Mouse (Mus musculus): ENCODE measurements around the gene Cyp2g1. TPM values are rescaled to one million over a fixed set of nuclear protein-coding genes. Genes with fewer than 3 reads are reported as not detected.
"Not testable (repeated sequence)": the region's sequence is repeated elsewhere in the genome, so short reads cannot be mapped to it uniquely, and the experiment has no call there.

The Cyp2g1 gene
- polyA plus RNA-seq, 1 experiment from 2014 or later: 0.84 TPM

DNA sequence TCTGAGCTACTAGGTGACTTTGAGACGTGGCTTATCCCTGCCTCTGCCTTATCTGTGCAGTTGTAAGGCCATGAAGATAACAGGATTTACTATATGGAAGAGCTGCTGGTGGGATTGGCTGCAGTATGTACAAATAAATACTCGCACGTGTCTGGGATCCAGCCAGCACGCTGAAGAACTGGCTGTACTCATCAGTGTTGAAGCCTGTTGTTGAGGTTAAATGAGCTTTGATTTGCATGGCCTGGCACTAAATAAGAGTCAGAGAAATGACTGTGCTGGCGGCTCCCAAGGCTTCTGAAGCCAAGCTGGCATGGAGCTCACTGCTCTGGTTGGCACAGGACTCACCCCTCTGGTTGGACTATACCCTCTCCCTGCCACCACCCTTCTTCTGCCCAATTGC is 25.5 kb upstream of the Cyp2g1 start:
- Histone ChIP-seq H3K4me2 (no peak overlapping the region), H3K27me3 (no peaks in the 10 kb centered on the region), H3K9me3 (no peaks in the 10 kb centered on the region), H3K4me1 (no peaks in the 10 kb centered on the region), H3K27ac (no peak overlapping the region), H3K4me3 (no peak overlapping the region), H3K36me3 (no peaks in the 10 kb centered on the region), H3K9ac (no peak overlapping the region)
- ATAC-seq (ENCODE audit: insufficient number of reproducible peaks, insufficient read depth, low FRiP score, low TSS enrichment, low read depth): no peak
- WGBS: 83% methylated on average over 5 of the region's 5 CpGs

DNA sequence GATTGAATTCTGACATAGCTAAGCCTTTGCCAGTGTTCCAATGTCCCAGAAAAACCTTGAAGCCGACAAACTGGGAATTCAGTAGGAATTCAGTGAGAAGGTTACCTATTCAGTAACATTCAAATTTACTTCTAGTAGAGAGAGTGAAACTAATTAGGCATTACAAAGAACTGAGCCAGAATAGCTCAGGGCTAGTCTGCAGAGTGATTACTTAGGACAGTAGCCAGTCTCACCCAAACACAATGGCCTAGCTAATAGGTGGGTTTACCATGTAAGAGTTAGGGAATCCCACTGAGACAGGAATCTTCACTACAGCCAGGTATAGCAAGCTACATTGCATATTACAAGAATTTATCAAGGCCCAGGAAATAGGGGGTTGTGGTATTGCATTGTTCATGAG is 22.7 kb upstream of the Cyp2g1 start:
- H3K27me3 ChIP-seq; H3K27ac ChIP-seq; H3K9ac ChIP-seq; H3K4me2 ChIP-seq; H3K36me3 ChIP-seq; H3K9me3 ChIP-seq; H3K4me3 ChIP-seq; ATAC-seq (ENCODE audit: insufficient number of reproducible peaks, insufficient read depth, low FRiP score, low TSS enrichment, low read depth); H3K4me1 ChIP-seq: not testable (repeated sequence)
- WGBS: 27% methylated on average over 1 of the region's 1 CpGs

DNA sequence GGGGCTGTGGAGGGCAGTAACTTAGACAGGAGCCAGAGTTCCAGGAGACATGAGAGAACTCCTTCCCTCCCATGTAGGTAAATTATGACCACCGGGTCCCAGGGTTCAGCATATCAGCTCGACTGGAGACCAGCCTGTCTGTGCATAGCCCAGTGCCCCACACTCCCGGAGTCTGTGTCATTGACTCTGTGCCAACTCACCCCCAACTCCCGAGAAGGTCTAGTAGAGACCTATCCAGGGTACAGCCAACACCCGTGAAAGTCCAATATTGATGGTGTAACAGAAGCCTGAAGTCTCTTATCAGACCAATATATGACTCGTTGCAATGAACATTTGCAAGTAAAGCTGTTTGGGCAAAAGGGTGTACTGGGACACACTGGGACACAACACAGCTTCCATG is 18.7 kb upstream of the Cyp2g1 start:
- no peaks in the 10 kb centered on the region for H3K4me1 ChIP-seq
- no peak overlapping the region for H3K9ac ChIP-seq
- H3K4me2 ChIP-seq: no peak overlapping the region
- WGBS: 79% methylated on average over 6 of the region's 6 CpGs
- H3K4me3 ChIP-seq: no peak overlapping the region
- peaks cover 5% of the 10 kb centered on the region; the same call in 1 of the 2 replicates for H3K9me3 ChIP-seq
- ATAC-seq (ENCODE audit: insufficient number of reproducible peaks, insufficient read depth, low FRiP score, low TSS enrichment, low read depth): no peak
- H3K27me3 ChIP-seq: no peaks in the 10 kb centered on the region
- no peak overlapping the region for H3K27ac ChIP-seq
- H3K36me3 ChIP-seq: no peaks in the 10 kb centered on the region

DNA sequence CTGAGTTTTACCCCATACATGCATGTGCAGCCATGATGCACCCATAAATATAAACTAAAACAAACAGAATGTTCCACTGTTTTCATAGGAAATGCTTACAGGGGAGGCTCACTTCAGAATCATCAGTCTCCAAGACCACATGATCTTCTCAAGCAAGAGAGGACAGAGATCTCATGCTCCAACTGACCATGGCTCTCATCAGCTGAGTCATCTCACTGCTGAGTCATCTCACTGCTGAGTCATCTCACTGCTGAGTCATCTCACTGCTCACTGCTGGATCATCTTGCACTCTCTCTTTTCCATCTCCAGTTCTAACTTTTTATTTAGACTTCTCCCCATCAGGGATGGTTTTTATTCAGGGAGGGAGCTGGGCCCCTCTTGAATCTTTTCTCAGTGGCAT is 8.6 kb upstream of the Cyp2g1 start:
- Histone ChIP-seq H3K27me3 (no peaks in the 10 kb centered on the region), H3K9me3 (peaks cover 6% of the 10 kb centered on the region; the same call in 1 of the 2 replicates), H3K36me3 (no peaks in the 10 kb centered on the region), H3K4me2 (no peak overlapping the region), H3K9ac (no peak overlapping the region), H3K4me3 (no peak overlapping the region), H3K4me1 (no peaks in the 10 kb centered on the region), H3K27ac (no peak overlapping the region)
- ATAC-seq (ENCODE audit: insufficient number of reproducible peaks, insufficient read depth, low FRiP score, low TSS enrichment, low read depth): no peak

DNA sequence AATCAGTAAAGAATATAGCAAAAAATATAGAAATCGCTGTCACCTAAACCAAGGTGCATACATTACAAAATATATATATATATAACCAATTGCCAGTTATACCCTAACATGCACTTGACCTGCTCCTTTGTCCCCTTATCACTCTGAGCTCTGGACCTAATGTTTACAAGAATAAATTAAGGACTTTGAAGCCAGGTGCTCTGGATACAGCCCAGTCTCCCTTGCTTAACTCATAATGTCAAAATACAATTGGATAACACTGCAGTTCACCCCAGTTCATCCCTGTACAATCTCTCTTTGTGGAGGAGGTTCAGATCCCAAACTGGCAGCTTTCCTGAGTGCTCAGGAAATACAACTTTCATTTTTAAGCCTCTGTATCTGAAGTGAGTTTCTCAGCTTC is 7.7 kb upstream of the Cyp2g1 start:
- ATAC-seq (ENCODE audit: insufficient number of reproducible peaks, insufficient read depth, low FRiP score, low TSS enrichment, low read depth): no peak
- Histone ChIP-seq H3K9me3 (0 out of 2 replicates have a peak, but pooled peaks cover 6% of the 10 kb centered on the region), H3K27me3 (no peaks in the 10 kb centered on the region), H3K4me2 (no peak overlapping the region), H3K4me1 (no peaks in the 10 kb centered on the region), H3K36me3 (no peaks in the 10 kb centered on the region), H3K9ac (no peak overlapping the region), H3K4me3 (no peak overlapping the region), H3K27ac (no peak overlapping the region)
- 95% methylated on average over 1 of the region's 1 CpGs for WGBS

DNA sequence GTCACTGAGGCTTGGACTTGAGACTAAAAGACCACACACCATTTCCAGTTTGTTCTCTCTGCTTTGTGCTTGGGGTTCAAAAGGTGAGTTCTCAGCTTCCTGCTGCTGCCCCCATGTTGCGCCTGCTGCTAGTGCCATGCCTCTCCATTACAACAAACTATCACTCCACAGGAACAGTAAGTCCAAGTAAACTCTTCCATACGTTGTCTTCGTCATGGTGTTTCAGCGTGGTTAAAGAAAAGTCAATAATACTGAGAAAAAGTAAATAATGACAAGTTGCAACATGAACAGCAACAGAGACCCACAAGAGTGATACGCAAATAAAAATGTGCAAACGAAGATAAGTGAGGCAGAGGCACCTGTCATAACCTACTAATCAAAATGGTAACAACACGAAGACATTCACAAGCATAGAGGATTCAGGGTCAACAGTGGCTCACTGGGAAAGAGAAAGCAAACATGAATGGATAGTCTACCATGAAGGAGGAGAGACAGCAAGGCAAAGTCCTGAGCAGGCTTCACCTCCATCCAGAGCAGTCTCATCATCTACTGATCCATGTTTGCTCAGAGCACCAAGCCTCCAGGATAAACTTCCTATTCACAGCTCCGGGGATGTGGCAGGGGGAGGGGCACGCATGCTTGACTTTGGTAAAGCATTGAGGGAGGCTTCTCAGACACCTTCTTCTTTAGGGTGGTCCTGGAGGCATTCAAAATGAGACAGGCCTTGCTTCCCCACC is 23.0 kb downstream of the Cyp2g1 start:
- not testable (repeated sequence) for H3K4me2 ChIP-seq; H3K9ac ChIP-seq; H3K27me3 ChIP-seq; H3K4me3 ChIP-seq; H3K9me3 ChIP-seq; H3K36me3 ChIP-seq; H3K4me1 ChIP-seq; H3K27ac ChIP-seq; ATAC-seq (ENCODE audit: insufficient number of reproducible peaks, insufficient read depth, low FRiP score, low TSS enrichment, low read depth)
- WGBS: 79% methylated on average over 9 of the region's 9 CpGs

DNA sequence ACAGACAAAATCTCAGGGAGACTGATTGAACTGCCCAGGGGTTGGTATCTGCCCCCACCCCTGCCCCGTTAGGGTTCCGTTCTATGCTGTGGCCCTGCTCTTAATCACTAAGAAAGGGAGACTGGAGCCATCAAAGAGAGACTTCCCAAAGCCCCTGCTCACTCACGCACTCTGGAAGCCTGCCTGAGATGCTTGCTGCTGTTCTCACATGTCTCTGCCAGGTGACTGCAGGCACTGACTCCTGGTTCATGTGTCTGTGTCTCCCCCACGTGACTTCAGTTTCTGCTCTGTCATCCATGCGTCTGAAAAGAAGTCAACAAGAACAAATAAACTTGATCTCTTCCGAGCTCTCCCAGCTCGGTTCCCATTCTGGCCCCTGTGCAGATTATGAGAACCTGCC is 24.0 kb downstream of the Cyp2g1 start:
- 68% methylated on average over 7 of the region's 7 CpGs for WGBS

DNA sequence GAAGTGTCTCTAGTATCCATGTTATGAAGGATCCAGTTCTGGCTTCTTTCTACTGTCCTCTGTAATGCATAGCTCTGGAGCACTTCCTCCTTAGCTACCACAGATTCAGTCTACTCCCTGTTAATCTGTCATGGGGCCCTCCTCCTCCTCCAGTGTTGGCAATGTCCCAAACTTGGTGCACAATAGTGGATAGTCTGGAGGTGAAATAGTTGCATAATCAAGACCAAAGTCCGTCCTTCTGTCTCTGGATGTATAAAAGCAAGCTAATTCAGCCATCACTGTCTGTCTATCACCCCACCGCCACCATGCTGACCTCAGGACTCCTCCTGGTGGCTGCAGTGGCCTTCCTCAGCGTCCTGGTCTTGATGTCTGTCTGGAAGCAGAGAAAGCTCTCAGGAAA is 26.4 kb downstream of the Cyp2g1 start, which contains the start of gene Cyp2a5:
Gene Cyp2a5 (plus strand): TSS at position 247 of the 400 bp plus-strand sequence.
- H3K4me3 ChIP-seq; ATAC-seq (ENCODE audit: insufficient number of reproducible peaks, insufficient read depth, low FRiP score, low TSS enrichment, low read depth); H3K9me3 ChIP-seq; H3K9ac ChIP-seq; H3K27ac ChIP-seq; H3K4me1 ChIP-seq; H3K4me2 ChIP-seq; H3K36me3 ChIP-seq; H3K27me3 ChIP-seq: not testable (repeated sequence)
- 64% methylated on average over 3 of the region's 3 CpGs for WGBS

More for the DNA sequence above, 24.0 kb downstream of the Cyp2g1 start:
- not testable (repeated sequence) for H3K4me1 ChIP-seq; H3K4me3 ChIP-seq; H3K27me3 ChIP-seq; H3K27ac ChIP-seq; H3K4me2 ChIP-seq; ATAC-seq (ENCODE audit: insufficient number of reproducible peaks, insufficient read depth, low FRiP score, low TSS enrichment, low read depth); H3K9ac ChIP-seq; H3K36me3 ChIP-seq; H3K9me3 ChIP-seq

DNA sequence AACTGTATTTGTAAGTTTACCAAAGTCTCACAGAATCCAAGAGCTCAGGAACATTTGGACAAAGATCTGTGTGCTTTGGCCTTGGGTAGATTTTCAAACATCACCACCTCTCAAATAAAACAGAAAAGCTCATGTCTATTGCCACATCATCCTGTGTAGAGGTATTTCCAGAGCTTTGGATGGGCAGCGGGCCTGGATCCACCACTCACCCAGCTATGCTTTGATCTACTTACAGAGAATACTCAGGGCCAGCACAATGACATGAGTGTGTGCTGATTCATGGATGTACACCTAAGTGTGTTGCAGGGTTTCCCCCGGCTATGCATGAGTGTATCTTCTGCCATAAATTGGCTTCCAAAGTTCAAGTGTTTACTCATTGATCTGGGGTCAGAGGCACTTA is 34.7 kb downstream of the Cyp2g1 start:
- H3K4me1 ChIP-seq; H3K4me2 ChIP-seq; H3K4me3 ChIP-seq; H3K9ac ChIP-seq; H3K27me3 ChIP-seq; H3K27ac ChIP-seq; ATAC-seq (ENCODE audit: insufficient number of reproducible peaks, insufficient read depth, low FRiP score, low TSS enrichment, low read depth); H3K36me3 ChIP-seq; H3K9me3 ChIP-seq: not testable (repeated sequence)
- 88% methylated on average over 2 of the region's 2 CpGs for WGBS

DNA sequence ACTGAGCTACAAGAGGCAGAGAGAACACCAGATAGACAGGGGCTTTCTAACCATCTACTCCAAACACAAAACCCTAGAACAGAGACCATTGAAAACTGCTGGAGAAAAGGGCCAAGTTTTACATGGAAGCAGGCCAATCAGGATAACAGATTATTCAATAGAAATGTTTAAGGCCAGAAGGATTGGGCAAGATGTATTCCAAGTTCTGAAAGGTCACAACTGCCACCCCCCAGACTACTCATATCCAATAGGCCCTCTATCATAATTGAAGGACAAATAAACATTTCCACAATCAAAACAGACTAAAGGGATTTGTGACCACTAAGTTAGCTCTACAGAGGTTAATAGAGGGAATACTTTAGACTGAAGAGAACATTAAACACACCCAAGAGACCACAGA is 41.4 kb downstream of the Cyp2g1 start:
- H3K27ac ChIP-seq; H3K4me1 ChIP-seq; ATAC-seq (ENCODE audit: insufficient number of reproducible peaks, insufficient read depth, low FRiP score, low TSS enrichment, low read depth): not testable (repeated sequence)

More for the DNA sequence above, 41.4 kb downstream of the Cyp2g1 start:
- H3K27me3 ChIP-seq, H3K9ac ChIP-seq, H3K4me2 ChIP-seq, H3K9me3 ChIP-seq, H3K4me3 ChIP-seq, H3K36me3 ChIP-seq: not testable (repeated sequence)

Data from embryonic facial prominence, embryonic 13.5 days (tissue).